Mouse (Mus musculus) stomach, postnatal 0 days (tissue): Measurements from ENCODE around the gene Tenm4.

ENCODE experiments used
- CTCF ChIP-seq: IDR thresholded peaks from 2 replicates; pipeline ENCODE4 v1.5.1; 2016; ENCODE audit warnings: antibody characterized with exemption, low read depth, mild to moderate bottlenecking, moderate library complexity
- EP300 ChIP-seq: optimal IDR thresholded peaks from 2 replicates; pipeline ENCODE3; 2016; ENCODE audit warnings: antibody characterized with exemption

DNA sequence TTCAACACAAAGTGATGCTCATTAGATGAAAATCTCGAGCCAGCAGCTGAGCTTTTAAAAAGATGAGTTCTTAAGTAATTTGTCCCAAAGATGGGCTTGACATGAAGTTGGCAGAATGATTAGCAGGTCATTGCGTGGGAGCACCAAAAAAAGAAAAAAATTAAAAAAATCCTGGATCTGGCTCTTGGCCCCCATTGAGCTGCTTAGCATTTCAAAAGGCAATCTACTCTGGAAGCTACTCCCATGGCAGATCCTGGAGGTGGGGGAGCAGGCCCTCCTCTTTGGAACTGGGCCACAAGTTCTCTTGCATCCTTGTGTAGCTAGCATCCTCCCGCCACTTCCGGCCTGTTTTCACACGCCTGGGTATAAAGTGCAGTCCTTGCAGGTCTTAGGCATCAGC is 590.1 kb downstream of the Tenm4 start:
- no peak for TF ChIP-seq CTCF
- no peak for TF ChIP-seq EP300
